Mouse (Mus musculus): ENCODE results near the gene Itga11. TPM values are rescaled to one million over a fixed set of nuclear protein-coding genes. Genes with fewer than 3 reads are reported as not detected.
A peak's percentile ranks its signal among the peaks of the same experiment; 100 is the strongest.
"Not testable (repeated sequence)": the region's sequence is repeated elsewhere in the genome, so short reads cannot be mapped to it uniquely, and the experiment has no call there.

Gene Itga11
- 1 to 10 TPM; 3.8 to 3.9 TPM for total RNA-seq (2021)

DNA sequence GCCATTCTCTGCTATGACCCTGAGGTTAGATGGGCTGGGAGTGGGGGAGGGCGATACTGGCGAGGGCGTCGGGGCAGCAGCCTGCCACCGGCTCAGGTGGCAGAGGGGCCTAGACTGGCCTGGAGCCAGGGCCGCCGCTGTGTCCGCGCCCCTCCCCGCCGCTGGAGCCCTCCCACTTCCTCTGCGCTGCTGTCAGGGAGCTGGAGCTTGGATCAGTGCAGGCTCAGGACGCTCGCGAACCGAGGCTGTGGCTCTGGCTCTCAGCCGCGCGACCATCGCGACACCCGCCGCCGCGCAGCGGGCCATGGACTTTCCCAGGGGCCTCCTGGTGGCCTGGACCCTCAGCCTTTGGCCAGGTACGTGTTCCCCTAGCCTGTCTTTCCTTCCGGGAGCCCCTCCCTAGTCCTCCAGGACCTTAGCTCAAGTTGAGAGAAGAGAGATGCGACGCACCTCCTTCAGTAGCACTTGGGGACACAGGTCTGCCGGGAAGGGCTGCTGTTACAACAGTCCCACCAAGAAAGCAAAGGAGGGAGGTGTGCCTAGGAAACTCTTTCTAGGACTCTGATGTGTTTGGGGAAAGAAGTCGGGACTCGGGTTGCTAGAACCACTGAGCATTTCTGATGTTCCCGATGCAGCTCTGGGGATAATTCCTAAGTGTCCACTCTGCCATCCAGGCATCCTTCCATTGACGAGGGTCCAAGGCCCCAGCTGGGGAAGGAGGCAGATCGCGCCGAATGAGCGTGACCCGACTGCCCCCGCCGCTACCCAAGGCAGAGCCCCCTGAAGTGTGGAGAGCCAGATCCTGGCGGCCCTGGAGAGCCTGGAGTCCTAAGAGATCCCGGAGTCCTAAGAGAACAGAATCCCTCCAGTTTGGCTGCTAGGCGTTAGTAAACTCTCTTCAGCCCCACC lies at the start of gene Itga11:
Itga11 (plus strand) TSS at position 186 of the 909 bp plus-strand sequence.
- peak in 1 of 2 experiments; percentile 33 for DNase-seq

- DNase-seq: peak; percentile 58 to 60
Observed at GRCm38 (mm10) chr9:62630631-62631240, 46.9 kb upstream of the Itga11 start.

DNA sequence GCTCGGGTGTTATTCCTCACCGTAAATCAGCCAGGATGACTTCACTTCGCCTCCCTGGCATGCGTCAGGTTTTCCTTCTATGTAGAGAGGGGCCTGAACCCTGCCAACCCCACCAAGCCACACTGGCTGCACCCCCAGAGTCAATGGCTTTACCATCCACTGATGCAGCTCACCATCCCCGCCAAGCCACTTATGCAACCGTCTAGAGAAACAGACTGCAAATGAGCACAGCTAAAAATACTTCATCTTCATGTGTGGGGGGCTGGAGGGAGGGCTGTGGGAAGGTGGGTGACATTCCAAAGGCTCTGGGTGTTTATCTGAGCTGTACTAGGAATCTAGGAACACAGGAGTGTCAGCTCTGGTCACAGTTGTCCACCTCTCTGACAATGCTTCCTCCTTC lies 45.2 kb upstream of the Itga11 start:
- DNase-seq: peak; percentile 45 to 50

- no peak for DNase-seq
Observed at GRCm38 (mm10) chr9:62638045-62638444, 39.6 kb upstream of the Itga11 start.

DNA sequence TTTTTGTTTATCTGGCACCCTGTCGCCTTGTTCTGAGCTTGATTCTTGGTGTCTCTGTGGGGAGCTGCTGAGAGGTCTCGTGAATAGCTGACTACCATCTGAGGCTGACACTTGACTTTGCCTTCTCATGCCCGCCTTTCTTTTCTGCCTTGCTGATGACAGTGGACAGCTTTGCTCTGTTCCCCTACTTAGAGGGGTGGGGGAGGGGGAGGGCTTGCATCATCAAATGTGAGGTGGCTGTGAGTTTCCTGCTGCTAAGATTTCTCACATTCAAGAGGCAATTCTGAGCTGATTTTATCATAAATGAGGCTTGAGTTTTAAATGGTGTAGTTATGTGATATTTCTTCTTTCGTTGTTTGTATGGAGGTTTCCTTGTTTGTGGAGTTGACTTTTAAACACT lies 37.9 kb upstream of the Itga11 start:
- no peak for DNase-seq

- no peak for DNase-seq
Observed at GRCm38 (mm10) chr9:62640188-62640587, 37.4 kb upstream of the Itga11 start.

- no peak for DNase-seq
Observed at GRCm38 (mm10) chr9:62645716-62646400, 31.8 kb upstream of the Itga11 start.

GRCm38 (mm10) chr9:62646721-62647183 lies 30.9 kb upstream of the Itga11 start:
- DNase-seq: no peak

- DNase-seq: no peak
Observed at GRCm38 (mm10) chr9:62649444-62649843, 28.2 kb upstream of the Itga11 start.

GRCm38 (mm10) chr9:62650764-62651163 lies 26.9 kb upstream of the Itga11 start:
- no peak for DNase-seq

- DNase-seq: no peak
Observed at GRCm38 (mm10) chr9:62654336-62654735, 23.3 kb upstream of the Itga11 start.

DNA sequence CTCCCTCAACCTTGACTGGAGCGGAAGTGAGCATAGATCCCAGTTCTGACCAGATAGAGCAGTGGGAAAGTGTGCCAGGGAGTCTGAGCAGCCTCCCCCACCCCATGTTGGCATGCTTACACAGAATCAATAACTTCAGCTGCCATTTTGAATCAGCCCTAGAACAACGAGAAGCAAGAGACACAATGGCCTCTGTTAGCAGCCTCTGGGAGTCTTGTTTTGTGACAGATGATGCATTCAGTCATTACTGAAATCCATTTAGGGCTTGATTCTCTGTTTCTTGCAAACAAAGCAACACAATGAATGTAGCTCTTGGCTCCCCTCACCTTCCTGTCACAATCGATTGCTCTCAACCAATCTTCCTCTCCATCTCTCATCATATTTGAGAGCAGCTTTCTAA lies 19.6 kb upstream of the Itga11 start:
- DNase-seq: no peak

- DNase-seq: no peak
Observed at GRCm38 (mm10) chr9:62659026-62659425, 18.6 kb upstream of the Itga11 start.

DNA sequence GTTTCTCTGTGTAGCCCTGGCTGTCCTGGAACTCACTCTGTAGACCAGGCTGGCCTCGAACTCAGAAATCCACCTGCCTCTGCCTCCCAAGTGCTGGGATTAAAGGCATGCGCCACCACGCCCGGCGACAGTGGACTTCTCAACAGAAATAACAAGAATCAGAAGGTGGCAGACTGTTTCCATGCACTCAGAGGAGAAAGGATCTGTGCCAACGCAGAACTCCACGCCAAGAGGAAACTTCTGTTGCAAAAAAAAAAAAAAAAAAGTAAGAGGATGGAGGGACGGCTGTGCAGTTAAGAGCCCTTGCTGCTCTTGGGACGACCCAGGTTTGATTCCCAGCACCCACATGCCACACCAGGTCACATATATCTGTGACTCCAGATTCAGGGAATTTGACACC lies 16.7 kb upstream of the Itga11 start:
- DNase-seq: not testable (repeated sequence)

- no peak for DNase-seq
Observed at GRCm38 (mm10) chr9:62663443-62663842, 14.2 kb upstream of the Itga11 start.

GRCm38 (mm10) chr9:62664115-62664725 lies 13.4 kb upstream of the Itga11 start:
- DNase-seq: no peak

GRCm38 (mm10) chr9:62665892-62666291 lies 11.7 kb upstream of the Itga11 start:
- no peak for DNase-seq

DNA sequence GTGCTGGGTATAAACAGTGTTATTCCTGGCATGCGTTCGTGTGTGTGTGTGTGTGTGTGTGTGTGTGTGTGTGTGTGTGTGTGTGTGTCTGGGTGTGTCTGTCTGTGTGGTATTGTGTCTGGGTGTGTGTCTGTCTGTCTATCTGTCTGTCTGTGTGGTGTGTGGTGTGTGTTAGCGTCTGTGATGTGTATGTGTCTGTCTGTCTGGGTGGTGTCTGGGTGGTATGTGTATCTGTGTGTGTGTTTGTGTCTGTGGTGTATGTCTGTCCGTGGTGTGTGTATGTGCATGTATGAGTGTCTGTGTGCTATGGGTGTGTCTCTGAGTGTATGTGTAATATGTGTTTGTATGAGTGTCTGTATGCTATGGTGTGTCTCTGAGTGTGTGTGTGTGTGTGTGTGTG lies 9.1 kb upstream of the Itga11 start:
- no peak for DNase-seq

- DNase-seq: no peak
Observed at GRCm38 (mm10) chr9:62673241-62673640, 4.4 kb upstream of the Itga11 start.

DNA sequence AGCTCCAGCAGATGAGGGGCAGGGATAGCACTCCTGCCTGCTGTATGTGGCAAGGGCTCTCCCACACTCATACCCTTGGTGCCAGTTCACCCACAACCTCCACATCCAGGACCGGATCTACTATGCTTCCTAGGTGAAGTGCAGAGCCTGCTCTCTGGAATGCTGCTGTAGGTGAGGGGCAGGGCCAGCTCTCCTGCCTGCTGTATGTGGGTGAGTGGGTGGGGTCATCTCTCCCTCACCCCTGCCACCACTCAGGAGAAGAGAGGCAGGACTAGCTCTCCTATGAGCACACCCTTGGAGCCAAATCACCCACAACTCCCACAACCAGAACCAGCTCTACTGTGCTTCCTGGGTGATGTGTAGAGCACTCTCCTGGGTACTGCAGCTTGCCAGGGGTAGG lies 2.5 kb upstream of the Itga11 start:
- DNase-seq: no peak

DNA sequence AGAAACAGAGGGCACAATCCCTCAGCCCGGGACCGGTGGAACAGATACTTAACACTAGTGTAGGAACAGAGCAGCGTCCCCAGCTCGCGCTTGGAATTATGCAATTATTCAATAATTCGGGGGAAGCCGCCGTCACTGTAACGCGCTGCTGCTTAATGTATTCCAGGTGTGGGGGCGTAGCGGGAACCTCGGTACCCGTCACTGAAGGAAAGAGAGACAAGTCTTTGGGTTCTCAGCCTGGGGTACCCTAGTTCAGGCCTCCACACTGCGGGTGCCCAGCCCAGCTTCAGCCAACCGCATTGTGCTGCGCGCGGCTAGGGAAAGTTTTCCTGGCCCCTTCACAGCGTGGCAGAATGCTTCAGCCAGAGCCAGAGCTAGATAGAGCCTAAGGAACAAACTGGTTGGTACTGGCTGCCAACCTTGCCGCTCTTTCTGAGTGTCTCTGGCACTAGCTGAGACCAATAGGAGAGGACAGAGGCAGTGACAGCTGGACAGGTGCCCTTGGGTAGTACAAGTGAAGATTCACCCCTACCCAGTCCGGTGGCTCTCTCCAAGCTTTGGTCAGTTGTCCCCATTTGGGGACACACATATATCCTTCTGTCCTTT lies 1.0 kb downstream of the Itga11 start:
- peak in 1 of 2 experiments; percentile 45 for DNase-seq

- DNase-seq: no peak
Observed at GRCm38 (mm10) chr9:62679398-62679797, 1.8 kb downstream of the Itga11 start.
